Mouse (Mus musculus): ENCODE measurements around the gene Abhd8.

GRCm38 (mm10) chr8:71470913-71471255 is 7.4 kb upstream of the Abhd8 start:
- no peak for TF ChIP-seq CTCF (IDR thresholded peaks at IDR 0.05; ENCODE audit: control insufficient read depth, insufficient read depth, insufficient read length)
- no peak for TF ChIP-seq MYOG (IDR thresholded peaks at IDR 0.05; ENCODE audit: control insufficient read depth, extremely low read depth, insufficient read length)
- TF ChIP-seq USF1 (IDR thresholded peaks at IDR 0.05; ENCODE audit: low read depth): no peak
- no peak for TF ChIP-seq MAX (IDR thresholded peaks at IDR 0.05)

Measured in C2C12 (cell line).